Mouse (Mus musculus) liver, embryonic 14.5 days (tissue): ENCODE measurements around the gene Slc25a33.
"Not testable (repeated sequence)": the region's sequence is repeated elsewhere in the genome, so short reads cannot be mapped to it uniquely, and the experiment has no call there.

ENCODE experiments used
- CTCF ChIP-seq: IDR thresholded peaks from 2 replicates; pipeline ENCODE4 v1.5.1; 2016; ENCODE audit warnings: antibody characterized with exemption, low read depth, control low read depth
- EP300 ChIP-seq: IDR thresholded peaks from 2 replicates; pipeline ENCODE4 v1.6.1; 2016; ENCODE audit warnings: antibody characterized with exemption, low read depth

DNA sequence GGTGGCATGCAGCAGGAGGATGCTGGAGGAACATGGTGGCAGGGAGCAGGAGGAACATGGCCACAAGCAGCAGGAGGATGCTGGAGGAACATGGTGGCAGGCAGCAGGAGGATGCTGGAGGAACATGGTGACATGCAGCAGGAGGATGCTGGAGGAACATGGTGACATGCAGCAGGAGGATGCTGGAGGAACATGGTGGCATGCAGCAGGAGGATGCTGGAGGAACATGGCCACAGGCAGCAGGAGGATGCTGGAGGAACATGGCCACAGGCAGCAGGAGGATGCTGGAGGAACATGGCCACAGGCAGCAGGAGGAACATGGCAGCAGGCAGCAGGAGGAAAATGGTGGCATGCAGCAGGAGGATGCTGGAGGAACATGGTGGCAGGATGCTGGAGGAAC lies 36.3 kb upstream of the Slc25a33 start:
- TF ChIP-seq CTCF, EP300: not testable (repeated sequence)
